Mouse (Mus musculus) midbrain, embryonic 11.5 days (tissue): ENCODE results near the gene Hfe. TPM values are rescaled to one million over a fixed set of nuclear protein-coding genes. Genes with fewer than 3 reads are reported as not detected.

Source experiments
- ATAC-seq: fragments of 200-750 bp; cut with Nextera tagmentation; 2 replicates; pipeline ENCODE4 v1.8.0; 2017; ENCODE audit warnings: moderate TSS enrichment, moderate library complexity; ENCODE audit not compliant: low FRiP score
- DNase-seq: peaks from one replicate; pipeline ENCODE4 v3.0.0; 2015; ENCODE audit warnings: low spot score; ENCODE audit errors: missing footprints
- H3K27ac ChIP-seq: fragments of 300-500 bp; sonication (generic); 2 replicates; pipeline ENCODE4 v1.5.1; 2014; ENCODE audit warnings: low read depth, low read length
- H3K27me3 ChIP-seq: fragments of 300-500 bp; sonication (generic); 2 replicates; pipeline ENCODE4 v1.6.1; 2014; ENCODE audit warnings: mild to moderate bottlenecking, low read length, moderate library complexity, mixed read lengths; ENCODE audit not compliant: control insufficient read depth, insufficient read depth
- H3K36me3 ChIP-seq: fragments of 300-500 bp; sonication (generic); 2 replicates; pipeline ENCODE4 v1.6.1; 2014; ENCODE audit warnings: mild to moderate bottlenecking, low read length, moderate library complexity, mixed read lengths; ENCODE audit not compliant: control insufficient read depth, insufficient read depth
- H3K4me1 ChIP-seq: fragments of 300-500 bp; sonication (generic); 2 replicates; pipeline ENCODE4 v1.6.1; 2014; ENCODE audit warnings: low read length; ENCODE audit not compliant: control insufficient read depth, insufficient read depth
- H3K4me2 ChIP-seq: fragments of 300-500 bp; sonication (generic); 2 replicates; pipeline ENCODE4 v1.6.1; 2014; ENCODE audit warnings: mild to moderate bottlenecking, moderate library complexity
- H3K4me3 ChIP-seq: fragments of 300-500 bp; sonication (generic); 2 replicates; pipeline ENCODE4 v1.5.1; 2014; ENCODE audit warnings: low read depth, low read length
- H3K9ac ChIP-seq: fragments of 300-500 bp; sonication (generic); 2 replicates; pipeline ENCODE4 v1.6.1; 2014; ENCODE audit warnings: low read length
- H3K9me3 ChIP-seq: fragments of 300-500 bp; sonication (generic); 2 replicates; pipeline ENCODE4 v1.6.1; 2016; ENCODE audit warnings: low read length; ENCODE audit not compliant: control insufficient read depth
- WGBS: fragments of 180-500 bp; shearing (Covaris S2); extraction: QIAGEN DNeasy Blood & Tissue Kit; methylation state at CpG from one replicate; pipeline ENCODE4 v1.1.7; 2014; 5-methylcytosine and 5-hydroxymethylcytosine counted together
- polyA plus RNA-seq: library from polyadenylated mRNA; unstranded; fragments of >200 nt; fragmentation: Nextera tagmentation; extraction: Ambion mirVana; gene quantifications from 2 replicates; pipeline ENCODE4 v1.2.1, GENCODE M21; 2014

The Hfe gene
- polyA plus RNA-seq, 1 experiment from 2014 or later: 2.7 TPM

GRCm38 (mm10) chr13:23739069-23739921, 28.6 kb upstream of the Hfe start:
- Histone ChIP-seq H3K4me3 (peak overlapping the region; percentile 52), H3K4me1 (peaks cover 13% of the 10 kb centered on the region), H3K27me3 (no peaks in the 10 kb centered on the region), H3K9ac (peak overlapping the region; percentile 81), H3K9me3 (no peaks in the 10 kb centered on the region), H3K36me3 (no peaks in the 10 kb centered on the region), H3K27ac (peak overlapping the region; percentile 98), H3K4me2 (peak overlapping the region; percentile 93)
- DNase-seq (peak; percentile 98), ATAC-seq (peak; percentile 85)
- WGBS: under 1% methylated on average over 39 of the region's 39 CpGs

- H3K9me3 ChIP-seq: no peaks in the 10 kb centered on the region
- WGBS: 0% methylated on average over 32 of the region's 38 CpGs
- peak within 1 kb of the TSS; percentile 81 for H3K9ac ChIP-seq
- H3K4me1 ChIP-seq: peaks cover 13% of the 10 kb centered on the region
- H3K4me2 ChIP-seq: peak within 1 kb of the TSS; percentile 93
- DNase-seq (peak; percentile 99), ATAC-seq (peak; percentile 96)
- H3K36me3 ChIP-seq: no peaks in the 10 kb centered on the region
- peak within 1 kb of the TSS; percentile 52 for H3K4me3 ChIP-seq
- H3K27ac ChIP-seq: peak within 1 kb of the TSS; percentile 98
- no peaks in the 10 kb centered on the region for H3K27me3 ChIP-seq
Observed at GRCm38 (mm10) chr13:23738677-23739068, 28.0 kb upstream of the Hfe start, which contains the start of gene Hist1h1c. Gene Hist1h1c, plus strand, starts transcription at chr13:23738808.

DNA sequence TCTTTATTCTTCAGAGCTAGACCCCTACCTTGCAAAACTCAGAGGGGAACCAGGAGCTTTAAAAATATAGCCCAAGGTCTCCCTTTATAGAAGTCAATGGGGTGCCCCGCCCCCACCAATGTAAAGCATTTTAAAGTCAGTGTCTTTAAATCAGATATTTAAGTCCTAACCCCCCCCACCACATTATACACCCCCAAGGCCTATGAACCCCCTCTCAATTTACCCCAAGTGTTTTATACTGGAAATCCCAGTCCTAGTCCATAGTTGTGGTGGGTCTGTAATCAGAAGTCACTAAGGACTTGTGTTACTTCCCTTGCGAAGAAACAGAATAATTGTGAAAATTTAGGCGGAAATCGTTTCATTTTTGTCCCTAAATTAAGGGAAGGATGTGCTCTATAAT, 27.4 kb upstream of the Hfe start:
- peaks cover 13% of the 10 kb centered on the region for H3K4me1 ChIP-seq
- peak overlapping the region; percentile 81 for H3K9ac ChIP-seq
- H3K4me2 ChIP-seq: peak overlapping the region; percentile 93
- no peaks in the 10 kb centered on the region for H3K27me3 ChIP-seq
- peak overlapping the region; percentile 52; the same call in 1 of the 2 replicates for H3K4me3 ChIP-seq
- peak overlapping the region; percentile 98; the same call in 1 of the 2 replicates for H3K27ac ChIP-seq
- WGBS: 22% methylated on average over 4 of the region's 4 CpGs
- no peaks in the 10 kb centered on the region for H3K36me3 ChIP-seq
- no peaks in the 10 kb centered on the region for H3K9me3 ChIP-seq
- DNase-seq: no peak
- ATAC-seq: no peak

DNA sequence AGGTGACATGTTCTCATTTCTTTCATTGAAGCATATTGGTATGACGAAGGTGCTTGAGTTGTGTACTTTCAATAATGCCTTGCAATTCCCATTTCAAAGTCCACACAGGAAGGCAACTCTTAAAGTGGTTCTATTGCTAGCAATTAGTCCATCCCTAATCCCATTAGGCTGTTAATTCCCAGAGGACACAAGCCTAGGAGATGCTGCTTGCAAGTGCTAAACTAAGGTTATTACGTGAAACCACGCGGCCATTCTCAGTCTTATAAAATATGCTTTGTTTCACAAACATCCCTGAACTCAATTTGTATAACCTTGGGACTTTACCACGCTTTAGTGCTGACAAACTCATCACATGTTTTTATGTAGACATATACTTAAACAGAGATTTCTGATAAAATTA, 26.4 kb upstream of the Hfe start:
- DNase-seq: no peak
- Histone ChIP-seq H3K9ac (no peak overlapping the region), H3K27me3 (no peaks in the 10 kb centered on the region), H3K9me3 (no peaks in the 10 kb centered on the region), H3K4me1 (peaks cover 13% of the 10 kb centered on the region), H3K4me2 (no peak overlapping the region), H3K4me3 (no peak overlapping the region), H3K36me3 (no peaks in the 10 kb centered on the region), H3K27ac (no peak overlapping the region)
- no peak for ATAC-seq
- WGBS: 66% methylated on average over 5 of the region's 5 CpGs

GRCm38 (mm10) chr13:23732156-23732804, 21.6 kb upstream of the Hfe start:
- no peak overlapping the region for H3K9ac ChIP-seq
- H3K36me3 ChIP-seq: no peaks in the 10 kb centered on the region
- no peak for ATAC-seq
- H3K27me3 ChIP-seq: no peaks in the 10 kb centered on the region
- WGBS: 29% methylated on average over 8 of the region's 8 CpGs
- H3K4me1 ChIP-seq: no peaks in the 10 kb centered on the region
- H3K9me3 ChIP-seq: no peaks in the 10 kb centered on the region
- H3K27ac ChIP-seq: no peak overlapping the region
- no peak overlapping the region for H3K4me2 ChIP-seq
- peak; percentile 84 for DNase-seq
- H3K4me3 ChIP-seq: no peak overlapping the region

GRCm38 (mm10) chr13:23730479-23730878, 19.8 kb upstream of the Hfe start:
- no peak overlapping the region for H3K9ac ChIP-seq
- ATAC-seq (no peak), DNase-seq (no peak)
- H3K4me2 ChIP-seq: no peak overlapping the region
- H3K27me3 ChIP-seq: no peaks in the 10 kb centered on the region
- WGBS: 64% methylated on average over 8 of the region's 8 CpGs
- no peak overlapping the region for H3K27ac ChIP-seq
- H3K4me1 ChIP-seq: no peaks in the 10 kb centered on the region
- H3K9me3 ChIP-seq: no peaks in the 10 kb centered on the region
- no peaks in the 10 kb centered on the region for H3K36me3 ChIP-seq
- no peak overlapping the region for H3K4me3 ChIP-seq

DNA sequence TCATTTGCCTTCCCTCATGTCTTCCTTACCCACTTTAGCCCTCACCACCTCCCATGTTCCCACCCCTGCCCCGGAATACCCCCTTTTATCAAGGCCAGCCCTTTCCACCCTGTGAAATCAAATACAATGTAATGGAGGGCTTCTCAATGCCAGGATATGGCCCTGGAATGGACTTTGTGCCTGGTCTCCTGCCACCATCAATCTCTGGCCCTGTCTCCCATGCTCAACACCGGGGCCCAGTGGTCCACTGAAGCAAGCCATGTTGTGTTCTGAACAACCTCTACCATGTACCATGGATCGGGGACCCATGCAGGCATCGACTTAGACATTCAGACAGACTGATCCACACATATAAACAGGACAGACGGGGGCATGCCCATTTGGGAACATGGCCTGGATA, 19.1 kb upstream of the Hfe start:
- no peaks in the 10 kb centered on the region for H3K4me1 ChIP-seq
- WGBS: 89% methylated on average over 5 of the region's 5 CpGs
- H3K9me3 ChIP-seq: no peaks in the 10 kb centered on the region
- H3K36me3 ChIP-seq: no peaks in the 10 kb centered on the region
- no peak overlapping the region for H3K4me2 ChIP-seq
- no peaks in the 10 kb centered on the region for H3K27me3 ChIP-seq
- DNase-seq: no peak
- no peak for ATAC-seq
- no peak overlapping the region for H3K27ac ChIP-seq
- no peak overlapping the region for H3K9ac ChIP-seq
- no peak overlapping the region for H3K4me3 ChIP-seq

GRCm38 (mm10) chr13:23729192-23729525, 18.5 kb upstream of the Hfe start:
- ATAC-seq: no peak
- WGBS: 91% methylated on average over 9 of the region's 9 CpGs
- Histone ChIP-seq H3K9me3 (no peaks in the 10 kb centered on the region), H3K36me3 (no peaks in the 10 kb centered on the region), H3K4me3 (no peak overlapping the region), H3K4me1 (no peaks in the 10 kb centered on the region), H3K27me3 (no peaks in the 10 kb centered on the region), H3K4me2 (no peak overlapping the region), H3K9ac (no peak overlapping the region), H3K27ac (no peak overlapping the region)
- DNase-seq: no peak

DNA sequence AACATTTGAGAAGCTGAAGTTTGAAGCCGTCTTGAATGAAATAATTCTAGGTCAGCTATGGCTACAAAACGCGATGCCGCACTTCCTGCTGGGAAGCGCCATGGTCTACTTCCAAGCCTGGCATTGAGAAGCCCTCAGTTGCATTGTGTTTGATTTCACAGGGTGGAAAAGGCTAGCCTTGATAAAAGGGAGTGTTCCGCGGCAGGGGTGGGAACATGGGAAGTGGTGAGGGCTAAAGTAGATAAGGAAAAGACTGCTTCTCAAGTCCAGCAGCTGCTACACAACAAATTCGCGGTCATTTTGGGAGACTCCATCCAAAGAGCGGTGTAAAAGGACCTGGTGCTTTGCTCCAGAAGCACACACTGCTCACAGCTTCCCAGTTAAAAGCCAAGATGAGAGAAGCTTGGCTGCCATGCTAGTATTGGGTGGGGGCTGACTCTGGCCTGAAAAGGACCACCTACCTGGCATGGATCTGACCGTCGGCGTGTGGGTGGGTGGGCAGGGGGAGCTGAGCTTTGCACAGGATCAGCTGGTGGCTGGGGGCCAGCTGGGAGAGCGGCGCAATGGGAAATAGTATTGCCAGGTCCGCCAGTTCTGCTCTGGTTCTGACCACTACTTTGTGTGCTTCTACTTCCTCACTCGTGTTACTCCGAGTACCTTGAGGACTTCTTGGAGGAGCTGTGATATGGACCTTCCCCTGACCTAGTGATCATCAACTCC, 18.0 kb upstream of the Hfe start:
- H3K27ac ChIP-seq: no peak overlapping the region
- no peak overlapping the region for H3K4me3 ChIP-seq
- no peaks in the 10 kb centered on the region for H3K27me3 ChIP-seq
- WGBS: 88% methylated on average over 18 of the region's 18 CpGs
- no peak overlapping the region for H3K4me2 ChIP-seq
- no peak for DNase-seq
- ATAC-seq: no peak
- no peaks in the 10 kb centered on the region for H3K36me3 ChIP-seq
- H3K9ac ChIP-seq: no peak overlapping the region
- no peaks in the 10 kb centered on the region for H3K9me3 ChIP-seq
- H3K4me1 ChIP-seq: no peaks in the 10 kb centered on the region
